Mouse (Mus musculus): ENCODE results near the gene Lmo3.

DNA sequence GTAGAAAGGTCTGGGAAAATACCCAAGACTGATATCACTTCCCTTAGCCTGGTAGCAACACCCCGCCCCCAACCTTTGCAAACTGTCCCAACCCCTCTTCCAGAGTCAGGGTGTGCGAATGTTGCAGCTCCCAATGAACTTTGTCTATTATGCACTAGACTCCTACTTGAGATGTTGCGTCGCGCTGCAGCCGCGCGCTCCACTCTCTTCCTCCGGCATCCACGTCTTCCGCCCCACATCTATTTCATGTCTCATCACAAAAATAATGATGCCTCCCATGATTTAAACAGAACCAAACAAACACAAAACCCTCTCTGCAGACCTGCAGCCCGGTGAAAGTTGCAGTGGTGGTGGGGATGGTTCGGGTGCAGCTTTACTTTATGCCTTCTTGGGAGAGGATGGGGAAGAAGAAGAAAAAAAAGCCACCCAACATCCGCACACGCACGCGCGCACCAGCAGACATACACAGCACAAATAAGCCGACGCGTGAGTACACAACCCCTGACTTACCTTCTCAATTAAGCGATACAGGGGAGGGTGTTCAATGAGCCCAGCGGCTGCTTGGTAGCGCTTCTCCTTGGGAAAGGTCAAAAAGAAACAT is 159.7 kb downstream of the Lmo3 start:
- TF ChIP-seq POLR2A (IDR thresholded peaks at IDR 0.05; ENCODE audit: insufficient read depth, low read length) (no peak), CTCF (IDR thresholded peaks at IDR 0.05; ENCODE audit: low read depth, low read length) (no peak), EP300 (IDR thresholded peaks at IDR 0.05; ENCODE audit: insufficient read depth, low read depth, low read length) (no peak)
